Mouse (Mus musculus) cortical plate, adult 2 months (tissue): ENCODE results near the gene Rabgef1. TPM values are rescaled to one million over a fixed set of nuclear protein-coding genes. Genes with fewer than 3 reads are reported as not detected.
A peak's percentile ranks its signal among the peaks of the same experiment; 100 is the strongest.

Source experiments
- H3K27ac ChIP-seq: fragments of 200-500 bp; 2 replicates; pipeline ENCODE4 v1.5.1; 2012; ENCODE audit warnings: low read length, control low read depth, inconsistent platforms; ENCODE audit not compliant: insufficient read depth
- H3K4me1 ChIP-seq: fragments of 200-500 bp; 2 replicates; pipeline ENCODE4 v1.6.1; 2011; ENCODE audit warnings: low read length; ENCODE audit not compliant: control insufficient read depth, insufficient read depth
- H3K4me3 ChIP-seq: fragments of 200-500 bp; 2 replicates; pipeline ENCODE4 v1.5.1; 2011; ENCODE audit warnings: mild to moderate bottlenecking, low read length, control low read depth; ENCODE audit not compliant: insufficient read depth
- CTCF ChIP-seq: fragments of 200-500 bp; IDR thresholded peaks from 2 replicates; pipeline ENCODE4 v1.5.1; 2011; ENCODE audit warnings: mild to moderate bottlenecking, control low read depth, low read length; ENCODE audit not compliant: insufficient read depth; ENCODE audit errors: extremely low read depth
- POLR2A ChIP-seq: fragments of 200-500 bp; IDR thresholded peaks from 2 replicates; pipeline ENCODE4 v1.6.1; 2011; ENCODE audit warnings: mild to moderate bottlenecking, low read length, control low read depth; ENCODE audit not compliant: insufficient read depth; ENCODE audit errors: extremely low read depth
- polyA plus RNA-seq: library from polyadenylated mRNA; depleted of rRNA; stranded (reverse); fragments of >200 nt; gene quantifications from 2 replicates; pipeline ENCODE4 v1.2.3, GENCODE M21; 2012

The Rabgef1 gene
- polyA plus RNA-seq, 1 experiment: 38.5 TPM

GRCm38 (mm10) chr5:130170666-130171422 is 754 bp upstream of the Rabgef1 start:
- Histone ChIP-seq H3K27ac (peak overlapping the region; percentile 96), H3K4me3 (peak overlapping the region; percentile 88), H3K4me1 (peaks cover 6% of the 10 kb centered on the region)
- TF ChIP-seq POLR2A (no peak), CTCF (no peak)

GRCm38 (mm10) chr5:130171956-130172601 is 481 bp downstream of the Rabgef1 start:
- Histone ChIP-seq H3K4me1 (peaks cover 6% of the 10 kb centered on the region), H3K27ac (0 out of 2 replicates have a peak overlapping the region, but pooled peaks have one; percentile 38), H3K4me3 (peak overlapping the region; percentile 88)
- no peak for TF ChIP-seq POLR2A
- TF ChIP-seq CTCF: no peak

GRCm38 (mm10) chr5:130173012-130173411 is 1.4 kb downstream of the Rabgef1 start:
- H3K4me3 ChIP-seq: peak overlapping the region; percentile 88; the same call in 1 of the 2 replicates
- TF ChIP-seq POLR2A: no peak
- TF ChIP-seq CTCF: no peak
- H3K4me1 ChIP-seq: peaks cover 6% of the 10 kb centered on the region
- no peak overlapping the region for H3K27ac ChIP-seq

- no peak for TF ChIP-seq CTCF
- no peak for TF ChIP-seq POLR2A
- peaks cover 6% of the 10 kb centered on the region for H3K4me1 ChIP-seq
- H3K27ac ChIP-seq: no peak overlapping the region
- H3K4me3 ChIP-seq: no peak overlapping the region
Observed at GRCm38 (mm10) chr5:130177871-130178270, 6.3 kb downstream of the Rabgef1 start.

- Histone ChIP-seq H3K4me1 (peaks cover 1% of the 10 kb centered on the region; the same call in 1 of the 2 replicates), H3K27ac (no peak overlapping the region), H3K4me3 (no peak overlapping the region)
- no peak for TF ChIP-seq CTCF
- TF ChIP-seq POLR2A: no peak
Observed at GRCm38 (mm10) chr5:130180362-130180761, 8.8 kb downstream of the Rabgef1 start.

GRCm38 (mm10) chr5:130181740-130182540 is 10.3 kb downstream of the Rabgef1 start:
- TF ChIP-seq CTCF (no peak), POLR2A (no peak)
- Histone ChIP-seq H3K4me1 (peaks cover 1% of the 10 kb centered on the region; the same call in 1 of the 2 replicates), H3K27ac (no peak overlapping the region), H3K4me3 (no peak overlapping the region)

GRCm38 (mm10) chr5:130182541-130182821 is 10.9 kb downstream of the Rabgef1 start:
- peaks cover 1% of the 10 kb centered on the region; the same call in 1 of the 2 replicates for H3K4me1 ChIP-seq
- no peak overlapping the region for H3K27ac ChIP-seq
- no peak overlapping the region for H3K4me3 ChIP-seq
- no peak for TF ChIP-seq CTCF
- no peak for TF ChIP-seq POLR2A

- TF ChIP-seq POLR2A (no peak), CTCF (no peak)
- H3K4me3 ChIP-seq: no peak overlapping the region
- no peak overlapping the region for H3K27ac ChIP-seq
- H3K4me1 ChIP-seq: peaks cover 1% of the 10 kb centered on the region; the same call in 1 of the 2 replicates
Observed at GRCm38 (mm10) chr5:130184193-130184856, 12.7 kb downstream of the Rabgef1 start.

- Histone ChIP-seq H3K4me1 (peaks cover 1% of the 10 kb centered on the region; the same call in 1 of the 2 replicates), H3K4me3 (no peak overlapping the region), H3K27ac (no peak overlapping the region)
- TF ChIP-seq POLR2A (no peak), CTCF (no peak)
Observed at GRCm38 (mm10) chr5:130185312-130185711, 13.7 kb downstream of the Rabgef1 start.
